Mouse (Mus musculus): ENCODE results near the gene Sfxn5.

DNA sequence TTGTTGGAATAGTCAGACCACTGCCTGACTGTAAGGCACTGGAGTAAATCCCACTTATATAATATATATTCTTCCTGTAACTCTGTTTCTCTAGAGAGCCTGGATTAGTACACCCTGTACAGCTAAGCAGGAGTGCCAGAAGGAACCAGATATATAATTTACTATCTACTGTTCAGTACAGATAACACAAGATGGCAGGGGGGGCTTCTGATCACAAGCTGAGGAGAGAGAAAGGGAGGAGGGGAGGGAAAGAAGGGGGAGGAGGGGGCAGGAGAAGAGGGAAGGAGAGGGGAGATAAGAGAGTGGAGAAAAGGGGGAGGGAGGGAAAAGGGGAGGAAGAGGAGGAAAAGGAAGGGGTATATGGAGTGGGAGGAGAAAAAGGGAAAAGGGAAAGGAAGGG lies 27.4 kb downstream of the Sfxn5 start:
- TF ChIP-seq EP300 (IDR thresholded peaks at IDR 0.05; ENCODE audit: low read depth), result no peak
- no peak for TF ChIP-seq CTCF (IDR thresholded peaks at IDR 0.05; ENCODE audit: low read depth)

All from liver, embryonic 14.5 days (tissue).